Mouse (Mus musculus) thymus, postnatal 25 days (tissue): ENCODE results near the gene Nme7.

Experiments
- DNase-seq: peaks from one replicate; pipeline ENCODE4 v3.0.0; 2022

Nme7 gene

DNA sequence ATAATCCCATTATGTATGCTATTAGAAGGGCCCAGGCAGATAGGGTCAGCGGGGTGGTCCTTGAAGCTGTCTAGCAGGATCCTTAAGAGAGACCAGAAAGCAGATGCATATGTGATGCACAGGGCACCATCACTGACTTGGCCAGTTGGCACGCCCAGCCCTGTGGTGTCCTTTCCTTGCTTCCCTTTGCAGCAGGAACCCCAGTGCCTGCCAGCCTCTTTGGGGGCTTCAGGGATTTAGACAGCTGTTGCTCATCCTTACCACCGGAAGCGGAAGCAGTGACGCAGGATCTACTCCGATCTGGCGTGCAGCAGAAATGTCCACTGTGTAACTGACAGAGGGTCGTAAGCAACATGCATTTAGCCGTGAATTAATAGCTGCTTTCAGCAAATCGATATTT lies 163.5 kb downstream of the Nme7 start:
- DNase-seq: no peak

DNA sequence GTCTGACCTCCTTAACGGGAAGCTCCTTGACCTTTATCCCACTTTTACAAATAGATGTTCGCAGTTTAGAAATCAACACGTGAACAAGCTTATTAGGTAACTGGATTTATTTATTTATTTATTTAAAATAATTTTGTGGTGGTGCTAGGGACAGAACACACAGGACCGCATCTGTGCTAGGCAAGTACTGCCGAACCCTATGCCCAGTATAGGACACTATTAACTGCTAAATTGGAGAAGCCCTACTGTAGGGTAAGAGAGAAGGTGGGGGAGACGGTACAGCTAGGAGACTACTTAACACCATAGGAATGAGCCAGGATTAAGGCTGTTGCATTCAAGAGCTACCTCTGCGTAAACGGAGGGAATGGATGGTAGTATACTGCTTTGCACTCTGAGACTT lies 164.4 kb downstream of the Nme7 start:
- DNase-seq: no peak

DNA sequence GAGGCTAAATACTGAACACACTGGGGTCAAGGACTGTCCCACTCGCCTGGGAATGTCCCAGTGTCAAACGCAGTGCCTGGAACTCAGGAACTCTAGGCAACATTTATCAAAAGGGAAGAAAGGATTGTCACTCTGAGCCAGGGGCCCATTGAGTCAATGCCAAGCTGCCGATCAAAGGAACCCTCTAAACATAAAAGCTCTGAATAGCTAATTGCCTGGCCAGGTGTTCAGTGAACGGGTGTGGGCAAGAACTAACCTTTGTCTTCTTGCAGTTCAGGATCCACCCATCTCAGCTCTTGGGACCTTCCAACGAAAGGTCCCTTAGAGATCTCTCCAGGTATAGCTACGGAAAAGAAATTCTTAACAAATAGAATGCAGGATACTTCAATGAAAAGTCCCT lies 167.1 kb downstream of the Nme7 start:
- DNase-seq: no peak

DNA sequence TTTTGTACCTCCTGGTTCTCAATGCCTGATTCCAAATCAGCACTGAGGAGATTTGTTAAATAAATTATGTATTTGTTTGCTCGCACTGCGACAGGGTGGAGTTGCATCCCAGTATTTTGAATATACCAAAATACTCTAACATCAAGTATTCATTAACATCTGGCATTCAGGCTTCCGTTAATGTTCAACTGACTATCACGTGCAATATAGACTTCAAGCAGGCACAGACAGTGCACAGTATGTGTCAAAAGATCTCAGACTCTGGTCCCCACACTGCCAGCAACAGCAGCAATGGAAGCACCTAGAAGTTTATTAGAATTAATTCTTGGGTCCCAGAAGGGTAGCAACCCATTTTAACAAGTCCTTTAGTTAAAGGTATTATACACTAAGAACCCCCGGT lies 167.7 kb downstream of the Nme7 start:
- no peak for DNase-seq

DNA sequence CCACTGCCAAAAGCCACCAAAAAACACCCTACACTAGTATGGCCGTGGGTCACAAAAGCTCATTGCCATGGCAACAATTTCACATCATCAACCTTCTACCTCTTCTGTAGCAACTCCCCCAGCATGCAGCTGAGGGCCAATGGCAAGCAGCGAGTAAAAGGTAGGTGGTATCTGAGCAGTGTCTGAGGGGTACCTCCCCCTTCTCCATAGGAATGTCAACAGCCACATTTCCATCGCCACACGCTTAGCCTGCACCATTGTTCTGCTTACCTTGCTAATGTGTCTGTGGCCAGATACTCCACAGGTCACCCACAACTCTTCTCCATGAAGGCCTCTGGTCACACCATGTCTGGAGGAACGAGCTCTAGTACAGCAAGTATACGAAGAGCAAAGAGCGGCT lies 169.5 kb downstream of the Nme7 start:
- no peak for DNase-seq

DNA sequence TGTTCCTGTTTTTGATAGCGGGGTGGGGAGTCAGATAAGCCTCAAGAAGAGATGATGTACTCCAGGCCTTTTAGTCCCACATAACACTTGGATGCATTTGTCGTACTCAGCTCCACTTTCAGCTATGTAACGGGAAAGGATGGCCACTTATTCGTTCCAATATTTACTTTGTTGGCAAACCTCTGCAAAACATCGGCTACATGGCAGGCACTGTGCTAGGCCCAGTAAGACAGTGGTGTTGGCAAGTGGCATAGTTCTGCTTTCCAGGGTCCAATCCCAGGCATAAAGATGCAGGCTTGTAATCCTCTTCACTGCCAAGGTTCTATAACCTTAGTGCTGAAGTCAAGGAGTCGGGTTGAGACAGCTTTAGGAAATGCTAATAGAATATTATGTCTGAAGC lies 170.4 kb downstream of the Nme7 start:
- DNase-seq: no peak

DNA sequence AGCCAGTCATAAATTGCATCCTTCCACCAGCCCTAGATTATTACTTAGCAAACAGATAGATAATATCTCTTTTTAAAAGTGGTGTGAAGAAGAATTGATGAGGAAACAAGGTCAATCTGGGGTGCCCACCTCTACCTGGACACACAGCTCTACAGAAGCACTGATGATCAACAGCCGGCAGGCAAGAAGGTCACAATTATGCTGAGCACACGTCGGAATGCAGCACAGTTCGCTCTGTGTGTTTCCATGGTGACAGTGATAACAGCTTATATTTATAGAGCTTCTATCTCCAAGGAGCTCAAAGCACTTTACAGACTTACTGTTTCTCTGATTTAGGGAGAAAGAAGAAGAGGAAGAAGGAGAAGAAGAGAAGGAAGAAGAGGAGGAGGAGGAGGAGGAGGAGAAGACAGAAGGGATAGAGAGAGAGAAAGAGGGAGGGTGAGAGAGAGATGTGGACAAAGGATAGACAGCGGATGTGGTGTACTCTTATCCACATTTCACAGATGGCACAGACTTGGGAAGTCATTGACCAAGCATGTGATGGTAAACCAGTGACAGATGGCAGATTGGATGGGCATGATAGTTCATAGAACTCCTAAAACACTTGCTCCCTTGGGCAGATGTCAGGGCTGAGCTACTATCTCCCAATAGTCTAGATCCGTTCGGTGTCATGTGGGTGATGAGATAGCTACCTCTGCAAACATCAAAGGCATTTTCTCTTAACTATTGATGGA lies 171.0 kb downstream of the Nme7 start:
- no peak for DNase-seq

DNA sequence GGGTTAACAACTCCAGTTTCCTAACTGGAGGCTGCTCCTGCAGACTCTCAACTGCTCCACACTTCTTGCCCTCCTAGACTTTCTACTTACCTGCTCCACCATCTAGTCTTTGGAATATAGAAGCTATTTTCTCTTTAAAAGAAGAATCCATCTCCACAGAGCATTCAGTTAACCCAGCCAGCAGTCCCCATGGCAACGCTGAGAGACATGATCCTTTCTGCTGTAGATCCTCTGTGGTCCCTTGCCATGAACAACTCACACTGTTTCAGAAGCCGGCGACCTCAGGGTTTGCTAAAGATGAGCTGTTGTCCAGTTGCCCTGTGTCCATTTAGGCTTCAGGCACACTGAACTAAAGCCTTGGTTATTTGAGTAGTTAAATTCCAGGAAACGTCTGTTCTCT lies 172.0 kb downstream of the Nme7 start:
- no peak for DNase-seq

DNA sequence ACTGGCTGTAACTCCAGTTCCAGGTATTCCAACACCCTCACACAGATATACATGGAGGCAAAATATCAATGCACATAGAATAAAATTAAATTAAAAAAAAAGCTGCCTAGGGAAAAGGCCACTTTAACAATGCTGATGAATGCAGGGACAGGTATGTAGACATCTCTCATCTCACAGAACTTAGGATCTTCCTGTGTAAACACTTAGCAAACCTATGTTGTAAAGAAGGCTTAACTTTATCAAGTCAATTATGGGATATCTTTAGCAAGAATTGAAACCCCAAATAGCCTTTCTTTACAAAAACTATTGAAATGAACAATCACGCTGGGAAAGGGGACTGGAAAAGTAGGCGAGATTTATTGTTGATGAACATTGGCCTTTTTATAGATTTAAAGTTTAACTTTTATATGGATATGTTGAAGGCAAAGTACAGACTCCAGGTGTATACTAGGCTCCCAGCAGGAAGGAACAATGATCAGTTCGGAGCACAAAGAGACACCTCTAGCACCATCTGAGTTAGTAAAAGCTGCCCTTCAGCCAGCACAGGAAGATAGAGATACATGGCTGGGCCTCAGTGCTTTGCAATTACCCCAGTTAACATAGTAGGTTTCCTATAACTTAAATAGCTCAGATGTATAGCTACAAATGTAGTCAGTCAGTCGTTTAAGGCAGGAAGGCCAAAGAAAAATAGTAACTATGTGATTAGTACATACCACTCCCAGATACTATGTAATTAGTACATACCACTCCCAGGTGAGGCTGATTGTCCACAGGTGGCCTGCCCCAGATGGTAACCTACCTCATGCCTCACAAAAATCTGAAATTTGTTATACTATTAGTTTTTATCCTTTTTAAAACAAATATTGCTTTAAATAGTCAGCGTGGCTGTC lies 177.1 kb downstream of the Nme7 start:
- no peak for DNase-seq

DNA sequence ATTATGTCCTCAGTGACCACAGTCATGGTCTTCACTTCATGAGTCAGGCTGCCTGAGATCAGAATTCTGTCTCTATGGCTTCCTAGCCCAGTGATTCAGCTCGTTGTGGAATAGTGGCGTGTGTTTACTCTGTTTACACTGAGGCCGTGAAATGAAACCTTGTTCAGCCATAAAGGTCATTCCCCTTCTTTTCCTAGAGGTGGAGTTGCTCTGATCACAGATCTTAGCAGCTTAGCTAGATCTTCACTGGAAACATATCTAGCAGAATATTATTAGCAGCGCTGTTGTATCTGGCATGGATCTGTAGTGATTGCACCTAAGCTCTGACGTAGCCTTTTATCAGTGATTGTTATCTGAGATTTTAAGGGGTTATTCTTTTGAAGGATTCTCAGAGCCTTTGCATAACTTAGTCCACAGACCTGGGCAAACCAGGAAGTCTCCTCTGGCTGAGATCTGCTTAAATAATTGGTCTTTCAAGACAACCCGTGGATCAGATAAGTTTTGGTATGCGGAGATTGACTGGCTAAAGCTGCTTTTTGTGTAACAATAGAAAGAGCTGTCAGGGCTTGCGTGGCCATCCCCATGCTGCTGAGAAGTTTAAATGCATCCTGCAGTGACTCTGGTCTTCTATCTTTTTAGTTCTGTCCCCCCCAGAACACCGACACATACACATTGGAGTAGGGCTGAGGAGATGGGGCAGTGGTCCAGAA lies 177.9 kb downstream of the Nme7 start:
- DNase-seq: no peak

DNA sequence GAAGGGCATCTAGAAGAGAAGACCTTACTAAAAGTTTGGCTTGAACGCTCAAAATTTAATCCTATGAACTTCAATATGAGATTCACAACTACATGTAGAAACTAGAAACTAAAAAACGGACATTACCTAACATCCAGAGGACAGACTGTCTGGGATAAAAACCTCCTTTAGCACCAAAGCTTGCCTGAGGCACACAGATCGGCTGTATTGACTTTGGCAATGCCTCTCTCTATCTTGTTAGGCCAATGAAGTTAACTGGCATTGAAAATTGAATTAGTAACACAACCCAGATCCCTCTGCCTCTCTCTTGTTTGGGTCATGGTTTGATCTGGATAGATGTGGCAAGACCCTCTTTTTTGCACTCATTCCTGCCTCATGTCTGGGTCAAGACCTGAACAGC lies 178.9 kb downstream of the Nme7 start:
- DNase-seq: no peak

DNA sequence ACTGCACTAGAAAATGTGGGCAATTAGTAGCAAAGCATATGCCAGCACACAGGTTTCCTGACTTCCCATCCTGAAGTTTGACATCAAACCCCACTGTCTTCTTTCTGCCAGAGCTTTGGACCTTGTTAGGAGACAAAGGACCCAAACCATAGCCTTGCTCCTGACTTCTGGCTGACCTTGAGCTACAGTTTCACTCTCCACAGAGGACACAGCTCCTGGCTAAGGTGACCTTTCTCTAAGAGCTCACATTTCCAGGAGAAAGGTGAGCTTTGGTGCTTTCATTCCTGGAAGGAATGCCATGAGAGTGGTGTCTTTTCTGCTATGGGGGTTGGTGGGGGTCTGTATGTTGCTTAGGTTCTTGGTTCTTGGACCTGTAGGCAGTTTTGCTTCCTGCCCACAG lies 179.8 kb downstream of the Nme7 start:
- no peak for DNase-seq
